Mouse (Mus musculus) small intestine, adult 2 months (tissue): Measurements from ENCODE around the gene Ntm.

Experiments
- CTCF ChIP-seq: fragments of 200-500 bp; IDR thresholded peaks from 2 replicates; pipeline ENCODE4 v1.5.1; 2012; ENCODE audit warnings: low read depth, mild to moderate bottlenecking, control low read depth, inconsistent platforms, low read length, moderate library complexity, mixed read lengths; ENCODE audit not compliant: insufficient replicate concordance, insufficient read length; ENCODE audit errors: extremely low read depth
- POLR2A ChIP-seq: fragments of 200-500 bp; IDR thresholded peaks from 2 replicates; pipeline ENCODE4 v1.6.1; 2012; ENCODE audit warnings: low read depth, mild to moderate bottlenecking, control low read depth, inconsistent platforms, low read length, moderate library complexity

GRCm38 (mm10) chr9:29673911-29674310 is 289.0 kb downstream of the Ntm start:
- TF ChIP-seq POLR2A (no peak), CTCF (no peak)
